Mouse (Mus musculus): Measurements from ENCODE around the gene Olfr952. TPM values are rescaled to one million over a fixed set of nuclear protein-coding genes. Genes with fewer than 3 reads are reported as not detected.

Olfr952 gene
- polyA plus RNA-seq (2016; fragmentation: Nextera tagmentation; extraction: Ambion mirVana) = not detected in 2 replicates

DNA sequence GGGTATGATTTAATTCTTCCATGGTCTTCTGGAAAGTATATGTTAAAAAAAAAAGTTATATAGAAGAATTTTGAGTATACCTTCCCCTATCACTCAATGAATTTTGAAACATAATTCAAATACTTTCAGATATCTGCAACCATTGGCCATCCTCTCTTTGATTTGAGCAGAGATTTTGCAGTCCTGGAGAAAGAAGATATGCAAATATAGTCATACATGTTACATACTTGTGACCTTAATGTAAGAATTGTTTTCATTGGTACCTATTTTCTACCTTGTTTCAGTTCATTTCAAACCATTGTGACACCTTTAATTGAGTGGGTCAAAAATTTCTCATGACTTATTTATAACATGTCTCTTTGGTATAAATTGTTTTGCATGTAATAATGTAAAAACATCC lies at the start of gene Olfr952:
Gene Olfr952 (minus strand): TSS at position 101 of the 400 bp plus-strand sequence.
- no peak within 1 kb of the TSS for H3K27ac ChIP-seq
- H3K4me1 ChIP-seq = no peaks in the 10 kb centered on the region
- H3K27me3 ChIP-seq = no peaks in the 10 kb centered on the region
- H3K36me3 ChIP-seq = no peaks in the 10 kb centered on the region
- no peak within 1 kb of the TSS for H3K4me3 ChIP-seq
- no peak within 1 kb of the TSS for H3K9ac ChIP-seq
- no peak within 1 kb of the TSS for H3K4me2 ChIP-seq (replicated peaks)
- no peak for ATAC-seq (ENCODE audit: low FRiP score)
- H3K9me3 ChIP-seq (replicated peaks) = no peaks in the 10 kb centered on the region

DNA sequence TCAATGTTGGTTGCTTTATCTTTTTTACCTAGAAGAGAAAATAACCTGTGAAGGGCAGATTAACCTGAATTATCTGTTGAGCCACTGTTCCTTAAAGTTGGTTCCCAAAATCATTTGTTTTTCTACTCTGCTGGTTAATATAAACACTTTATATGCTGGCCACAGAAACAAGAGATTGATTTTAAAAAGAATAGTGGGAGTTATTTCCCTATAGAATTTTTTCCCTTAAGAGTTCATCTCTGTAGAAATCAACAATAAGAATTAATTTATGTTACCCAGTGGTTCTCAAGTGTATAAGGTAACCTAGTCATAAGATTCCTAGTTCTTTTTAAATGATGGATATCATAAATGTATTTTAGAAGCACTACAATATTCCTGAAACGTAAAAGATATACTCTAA lies 44.9 kb upstream of the Olfr952 start, which contains the start of gene Olfr955:
Gene Olfr955 (minus strand): TSS at position 101 of the 400 bp plus-strand sequence.
- H3K9me3 ChIP-seq (replicated peaks) = no peaks in the 10 kb centered on the region
- no peak within 1 kb of the TSS for H3K4me2 ChIP-seq (replicated peaks)
- H3K4me3 ChIP-seq = no peak within 1 kb of the TSS
- no peaks in the 10 kb centered on the region for H3K36me3 ChIP-seq
- no peak within 1 kb of the TSS for H3K27ac ChIP-seq
- H3K4me1 ChIP-seq = no peaks in the 10 kb centered on the region
- WGBS = 59% methylated on average over 1 of the region's 1 CpGs
- H3K9ac ChIP-seq = no peak within 1 kb of the TSS
- no peak for ATAC-seq (ENCODE audit: low FRiP score)
- H3K27me3 ChIP-seq = no peaks in the 10 kb centered on the region

DNA sequence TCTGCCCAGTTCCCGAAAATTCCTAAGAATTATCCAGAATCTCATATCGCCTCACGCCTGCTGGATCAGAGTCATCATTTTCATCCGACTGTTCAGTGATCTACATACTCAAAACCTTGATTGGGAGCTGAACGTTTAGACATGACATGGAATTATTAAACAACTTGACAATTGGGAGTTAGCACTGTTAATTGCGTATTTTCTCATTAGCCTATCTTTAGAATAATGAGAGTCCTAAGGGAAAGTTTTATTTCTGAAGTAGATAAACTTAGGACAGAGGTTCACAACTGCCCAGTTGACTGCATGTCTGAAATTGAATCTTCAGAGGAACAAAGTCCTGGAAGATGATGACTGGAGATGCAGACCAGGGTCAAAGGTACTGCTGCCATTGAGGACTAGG lies 29.5 kb upstream of the Olfr952 start, which contains the start of gene Olfr954:
Gene Olfr954 (plus strand): TSS at position 301 of the 400 bp plus-strand sequence.
- no peak for ATAC-seq (ENCODE audit: low FRiP score)
- H3K27me3 ChIP-seq = no peaks in the 10 kb centered on the region
- H3K4me2 ChIP-seq (replicated peaks) = no peak within 1 kb of the TSS
- H3K4me3 ChIP-seq = no peak within 1 kb of the TSS
- no peak within 1 kb of the TSS for H3K9ac ChIP-seq
- WGBS = 87% methylated on average over 6 of the region's 6 CpGs
- H3K36me3 ChIP-seq = no peaks in the 10 kb centered on the region
- no peaks in the 10 kb centered on the region for H3K9me3 ChIP-seq (replicated peaks)
- H3K27ac ChIP-seq = no peak within 1 kb of the TSS
- H3K4me1 ChIP-seq = no peaks in the 10 kb centered on the region

DNA sequence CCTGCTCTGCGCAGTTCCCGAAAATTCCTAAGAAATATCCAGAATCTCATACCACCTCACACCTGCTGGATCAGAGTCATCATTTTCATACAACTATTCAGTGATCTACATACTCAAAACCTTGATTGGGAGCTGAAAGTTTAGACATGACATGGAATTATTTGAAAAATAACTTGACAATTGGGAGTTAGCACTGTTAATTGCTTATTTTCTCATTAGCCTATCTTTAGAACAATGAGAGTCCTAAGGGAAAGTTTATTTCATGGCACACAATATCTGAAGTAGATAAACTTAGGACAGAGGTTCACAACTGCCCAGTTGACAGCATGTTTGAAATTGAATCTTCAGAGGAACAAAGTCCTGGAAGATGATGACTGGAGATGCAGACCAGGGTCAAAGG lies 39.8 kb downstream of the Olfr952 start, which contains the start of gene Olfr951:
Gene Olfr951 (plus strand): TSS at position 301 of the 400 bp plus-strand sequence.
- no peaks in the 10 kb centered on the region for H3K4me1 ChIP-seq
- H3K9me3 ChIP-seq (replicated peaks) = no peaks in the 10 kb centered on the region
- 94% methylated on average over 2 of the region's 2 CpGs for WGBS
- no peak within 1 kb of the TSS for H3K9ac ChIP-seq
- no peaks in the 10 kb centered on the region for H3K36me3 ChIP-seq
- no peak for ATAC-seq (ENCODE audit: low FRiP score)
- no peak within 1 kb of the TSS for H3K27ac ChIP-seq
- H3K4me2 ChIP-seq (replicated peaks) = no peak within 1 kb of the TSS
- no peak within 1 kb of the TSS for H3K4me3 ChIP-seq
- no peaks in the 10 kb centered on the region for H3K27me3 ChIP-seq

Other genes starting within 250 kb of the Olfr952 start
- gene Olfr944, start 225.2 kb downstream of the Olfr952 start, polyA plus RNA-seq (2016; fragmentation: Nextera tagmentation; extraction: Ambion mirVana) = not detected in 2 replicates
- gene Olfr1537, start 177.2 kb downstream of the Olfr952 start, polyA plus RNA-seq (2016; fragmentation: Nextera tagmentation; extraction: Ambion mirVana) = not detected in 2 replicates
- not detected in 2 replicates for gene Olfr945, start 150.3 kb downstream of the Olfr952 start, polyA plus RNA-seq (2016; fragmentation: Nextera tagmentation; extraction: Ambion mirVana)
- gene Olfr948, start 101.1 kb downstream of the Olfr952 start, polyA plus RNA-seq (2016; fragmentation: Nextera tagmentation; extraction: Ambion mirVana) = not detected in 2 replicates
- not detected in 2 replicates for gene Olfr951, start 39.7 kb downstream of the Olfr952 start, polyA plus RNA-seq (2016; fragmentation: Nextera tagmentation; extraction: Ambion mirVana)
- not detected in 2 replicates for gene Olfr954, start 29.6 kb upstream of the Olfr952 start, polyA plus RNA-seq (2016; fragmentation: Nextera tagmentation; extraction: Ambion mirVana)
- gene Olfr955, start 44.8 kb upstream of the Olfr952 start, polyA plus RNA-seq (2016; fragmentation: Nextera tagmentation; extraction: Ambion mirVana) = not detected in 2 replicates
- not detected in 2 replicates for gene Olfr44, start 66.8 kb upstream of the Olfr952 start, polyA plus RNA-seq (2016; fragmentation: Nextera tagmentation; extraction: Ambion mirVana)
- not detected in 2 replicates for gene Olfr957, start 88.7 kb upstream of the Olfr952 start, polyA plus RNA-seq (2016; fragmentation: Nextera tagmentation; extraction: Ambion mirVana)
- not detected in 2 replicates for gene Olfr958, start 126.9 kb upstream of the Olfr952 start, polyA plus RNA-seq (2016; fragmentation: Nextera tagmentation; extraction: Ambion mirVana)
- not detected in 2 replicates for gene Olfr959, start 148.4 kb upstream of the Olfr952 start, polyA plus RNA-seq (2016; fragmentation: Nextera tagmentation; extraction: Ambion mirVana)
- gene AW551984, start 177.3 kb upstream of the Olfr952 start, polyA plus RNA-seq (2016; fragmentation: Nextera tagmentation; extraction: Ambion mirVana) = 30.6 and 34.7 TPM in 2 replicates
- not detected in 2 replicates for gene Olfr148, start 183.5 kb upstream of the Olfr952 start, polyA plus RNA-seq (2016; fragmentation: Nextera tagmentation; extraction: Ambion mirVana)
- not detected in 2 replicates for gene Olfr960, start 194.2 kb upstream of the Olfr952 start, polyA plus RNA-seq (2016; fragmentation: Nextera tagmentation; extraction: Ambion mirVana)
- gene Olfr961, start 217.9 kb upstream of the Olfr952 start, polyA plus RNA-seq (2016; fragmentation: Nextera tagmentation; extraction: Ambion mirVana) = not detected in 2 replicates
- not detected in 2 replicates for gene Olfr963, start 240.1 kb upstream of the Olfr952 start, polyA plus RNA-seq (2016; fragmentation: Nextera tagmentation; extraction: Ambion mirVana)